Mouse (Mus musculus): Measurements from ENCODE around the gene Gm17728. TPM values are rescaled to one million over a fixed set of nuclear protein-coding genes. Genes with fewer than 3 reads are reported as not detected.
"Not testable (repeated sequence)": the region's sequence is repeated elsewhere in the genome, so short reads cannot be mapped to it uniquely, and the experiment has no call there.

The Gm17728 gene
- not detected in 2 replicates for total RNA-seq (2017)

DNA sequence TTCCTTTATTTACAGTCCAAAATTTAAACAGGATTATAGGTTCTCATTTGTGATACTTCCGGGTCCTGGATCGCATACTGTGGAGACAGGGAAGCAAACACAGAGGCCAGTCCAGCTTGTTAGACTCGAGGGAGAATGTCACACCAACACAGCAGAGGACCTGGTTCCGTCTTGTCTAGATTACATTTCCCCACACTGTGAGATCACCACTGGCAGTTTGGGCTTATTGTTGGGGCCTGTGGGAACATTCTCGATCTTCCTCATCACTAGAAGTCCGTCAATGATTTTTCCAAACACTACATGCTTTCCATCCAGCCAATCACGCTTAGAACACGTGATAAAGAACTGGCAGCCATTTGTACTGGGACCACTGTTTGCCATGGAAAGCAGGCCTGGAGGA is at the start of gene Gm17728:
Gene Gm17728 (plus strand): TSS at position 301 of the 400 bp plus-strand sequence.
- not testable (repeated sequence) for ATAC-seq (replicated peaks in 1 of 2; ENCODE audit: insufficient read depth in 1 of 2, low FRiP score in 2 of 2, low TSS enrichment in 1 of 2, low read depth in 1 of 2, poor library complexity in 2 of 2, severe bottlenecking in 2 of 2)

DNA sequence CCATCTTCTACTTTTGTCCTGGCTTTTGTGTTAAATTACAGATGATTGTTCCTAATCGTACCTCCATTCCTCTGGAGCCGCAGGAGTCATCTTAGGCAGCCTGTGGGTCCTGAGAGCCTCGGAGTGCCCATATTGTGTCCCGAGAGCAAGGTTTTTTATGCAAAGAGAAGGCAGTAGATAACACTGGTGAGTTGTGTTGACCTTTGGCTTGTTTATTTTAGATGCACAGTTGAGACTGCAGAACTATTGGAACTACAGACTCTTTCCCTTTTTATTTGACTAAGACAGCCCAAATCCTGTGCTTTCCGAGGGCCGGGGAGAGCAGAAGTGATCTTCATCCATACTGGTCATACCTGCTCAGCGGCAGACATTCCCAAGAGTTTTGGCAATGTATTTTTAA is 24.4 kb upstream of the Gm17728 start:
- no peak for ATAC-seq (replicated peaks in 1 of 2; ENCODE audit: insufficient read depth in 1 of 2, low FRiP score in 2 of 2, low TSS enrichment in 1 of 2, low read depth in 1 of 2, poor library complexity in 2 of 2, severe bottlenecking in 2 of 2)

DNA sequence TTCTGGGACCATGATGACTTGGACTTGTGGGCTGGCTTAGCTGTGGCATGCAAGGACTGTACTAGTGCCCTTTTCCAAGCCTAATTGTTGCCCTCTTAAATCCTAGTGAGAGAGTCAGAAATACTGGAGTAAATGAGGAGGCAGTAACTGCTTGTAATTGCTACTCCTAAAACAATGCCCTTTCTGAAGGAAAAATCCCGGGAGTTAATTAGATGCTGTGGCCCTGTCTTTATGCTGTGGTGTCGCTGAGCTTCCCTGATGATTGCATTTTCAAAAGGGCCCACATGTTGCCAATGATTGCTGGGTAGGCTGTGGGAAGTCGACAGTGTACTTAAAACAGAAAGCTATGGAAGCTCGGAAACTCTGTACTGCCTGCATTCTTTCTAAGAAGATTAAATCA is 23.3 kb upstream of the Gm17728 start:
- ATAC-seq (replicated peaks in 1 of 2; ENCODE audit: insufficient read depth in 1 of 2, low FRiP score in 2 of 2, low TSS enrichment in 1 of 2, low read depth in 1 of 2, poor library complexity in 2 of 2, severe bottlenecking in 2 of 2) = no peak

DNA sequence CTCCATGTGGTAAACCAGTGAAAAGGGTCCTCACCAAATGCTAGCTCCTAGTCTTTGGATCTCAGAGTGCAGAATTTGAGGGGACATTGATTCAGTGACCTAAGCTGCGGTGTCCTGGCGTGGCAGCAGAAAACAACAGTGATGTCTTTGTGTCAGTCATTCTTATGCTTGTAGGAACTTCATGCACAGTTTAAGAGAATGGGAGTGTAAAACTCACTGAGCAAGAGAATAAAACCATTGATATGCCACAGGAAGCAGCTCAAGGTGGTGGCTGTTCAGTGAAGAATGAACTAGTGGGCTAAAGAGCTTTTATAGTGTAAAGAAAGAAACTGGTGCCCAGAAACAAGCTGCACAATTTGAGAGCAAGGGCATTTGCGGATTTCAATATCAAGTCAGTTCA is 17.9 kb upstream of the Gm17728 start:
- ATAC-seq (replicated peaks in 1 of 2; ENCODE audit: insufficient read depth in 1 of 2, low FRiP score in 2 of 2, low TSS enrichment in 1 of 2, low read depth in 1 of 2, poor library complexity in 2 of 2, severe bottlenecking in 2 of 2) = no peak

DNA sequence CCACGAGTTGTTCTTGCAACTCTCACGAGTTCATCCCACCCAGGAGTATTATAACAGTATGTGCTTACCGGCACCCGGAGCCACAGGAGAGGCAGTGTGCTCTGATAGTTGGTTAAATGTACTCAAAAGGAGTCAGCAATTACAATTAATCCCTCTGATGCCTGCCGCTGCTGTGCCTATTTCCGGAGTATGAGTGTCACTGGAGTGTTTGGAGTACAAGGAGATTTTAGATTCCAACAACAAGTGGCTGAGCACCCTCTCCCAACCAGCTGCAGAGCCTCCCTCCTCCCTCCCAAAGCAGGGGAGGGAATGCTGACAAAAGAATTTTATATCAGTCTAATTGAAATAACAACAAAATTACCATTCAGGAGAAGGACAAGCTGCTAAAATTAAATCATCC is 14.2 kb upstream of the Gm17728 start:
- no peak for ATAC-seq (replicated peaks in 1 of 2; ENCODE audit: insufficient read depth in 1 of 2, low FRiP score in 2 of 2, low TSS enrichment in 1 of 2, low read depth in 1 of 2, poor library complexity in 2 of 2, severe bottlenecking in 2 of 2)

DNA sequence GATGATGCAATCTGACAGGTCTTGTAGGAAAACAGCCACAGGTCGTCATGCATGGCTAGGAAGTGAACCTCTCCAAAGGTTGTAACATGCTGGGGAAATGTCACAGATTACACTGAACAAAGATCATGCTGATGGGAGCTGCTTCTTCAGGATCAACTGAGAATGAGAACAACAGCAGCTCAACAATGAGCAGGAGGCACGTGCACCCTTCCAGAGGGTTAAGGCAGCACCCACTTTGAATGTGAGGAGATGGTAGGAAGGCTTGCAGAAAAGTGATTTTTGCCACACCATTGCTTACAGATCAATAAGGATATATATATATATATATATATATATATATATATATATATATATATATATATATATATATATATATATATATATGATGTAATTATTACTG is 2.8 kb upstream of the Gm17728 start:
- no peak for ATAC-seq (replicated peaks in 1 of 2; ENCODE audit: insufficient read depth in 1 of 2, low FRiP score in 2 of 2, low TSS enrichment in 1 of 2, low read depth in 1 of 2, poor library complexity in 2 of 2, severe bottlenecking in 2 of 2)

DNA sequence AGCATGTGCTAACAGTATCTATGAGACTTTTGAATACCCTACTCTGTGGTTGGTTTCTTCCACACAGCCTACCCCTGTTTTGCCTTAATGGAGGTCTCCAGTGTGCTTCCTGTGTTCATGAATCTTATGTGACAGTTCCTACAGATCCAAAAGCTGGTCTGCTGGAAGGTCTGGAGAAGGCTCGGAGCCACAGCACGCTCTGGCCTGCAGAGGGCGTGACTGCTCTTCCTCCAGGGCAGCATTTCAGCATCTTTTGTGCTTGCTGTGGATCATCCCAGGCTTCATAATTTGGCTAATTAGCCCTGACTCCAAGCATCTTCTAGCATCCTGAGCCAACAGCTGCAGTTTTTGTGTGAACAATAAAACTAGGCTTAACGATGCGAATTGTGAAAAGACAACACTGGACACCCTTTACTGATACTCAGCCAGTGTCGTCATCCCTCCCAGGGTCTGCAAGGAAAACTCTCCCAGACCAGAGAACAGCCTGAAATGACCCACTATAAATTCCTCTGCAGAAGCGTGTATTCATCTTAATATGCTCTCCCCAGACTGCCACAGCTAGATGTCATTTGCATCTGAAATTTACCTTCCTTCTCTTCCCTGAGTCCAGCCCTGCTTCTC is 6.6 kb downstream of the Gm17728 start:
- ATAC-seq (replicated peaks in 1 of 2; ENCODE audit: insufficient read depth in 1 of 2, low FRiP score in 2 of 2, low TSS enrichment in 1 of 2, low read depth in 1 of 2, poor library complexity in 2 of 2, severe bottlenecking in 2 of 2) = no peak

DNA sequence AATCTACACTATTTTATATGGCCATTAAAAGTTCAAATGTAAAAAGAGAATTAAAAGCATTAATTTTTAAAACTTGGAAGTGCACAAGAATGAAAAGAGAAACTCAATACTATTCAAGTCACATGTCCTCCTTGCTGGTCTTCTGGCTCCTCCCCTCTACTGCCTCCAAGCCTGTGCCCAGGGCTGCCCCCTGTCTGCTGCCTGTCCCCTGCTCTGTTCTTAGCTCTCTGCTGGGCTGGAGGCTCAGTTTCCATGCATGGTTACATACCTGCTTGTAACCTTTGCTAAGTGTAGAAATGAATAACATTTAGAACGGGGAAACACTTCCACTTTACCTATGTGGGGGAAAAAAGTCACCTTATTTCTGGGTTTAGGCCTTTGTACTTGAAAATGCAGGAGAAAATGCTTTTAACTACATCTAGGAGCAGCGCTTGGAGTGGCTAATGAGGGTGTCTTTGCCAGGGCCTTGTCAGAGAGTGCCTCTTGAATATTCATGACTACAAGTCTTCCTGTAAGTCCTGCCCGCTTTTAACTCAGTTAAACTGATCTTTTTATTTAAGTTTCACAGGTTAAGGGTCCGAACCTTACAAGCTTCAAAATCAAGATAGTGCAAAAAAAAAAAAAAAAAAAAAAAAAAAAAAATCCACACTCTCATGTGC is 18.3 kb downstream of the Gm17728 start:
- no peak for ATAC-seq (replicated peaks in 1 of 2; ENCODE audit: insufficient read depth in 1 of 2, low FRiP score in 2 of 2, low TSS enrichment in 1 of 2, low read depth in 1 of 2, poor library complexity in 2 of 2, severe bottlenecking in 2 of 2)

DNA sequence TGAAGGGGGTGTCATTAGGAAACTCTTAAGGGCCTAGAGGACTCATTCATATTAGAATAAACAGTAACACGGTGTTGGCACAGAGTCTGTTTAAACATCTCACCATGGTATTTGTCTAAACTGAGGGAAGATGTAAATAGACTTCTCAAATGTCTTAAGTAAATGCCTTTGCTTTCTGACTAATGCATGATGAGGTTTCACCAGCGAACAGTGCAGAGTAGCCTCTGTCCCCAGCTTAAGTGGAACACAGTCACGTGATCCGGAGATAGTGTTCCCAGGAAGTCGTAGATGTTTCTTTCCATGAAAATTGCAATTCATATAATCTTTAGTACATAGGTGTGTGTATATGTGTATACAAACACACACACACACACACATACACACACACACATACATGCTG is 34.5 kb downstream of the Gm17728 start:
- no peak for ATAC-seq (replicated peaks in 1 of 2; ENCODE audit: insufficient read depth in 1 of 2, low FRiP score in 2 of 2, low TSS enrichment in 1 of 2, low read depth in 1 of 2, poor library complexity in 2 of 2, severe bottlenecking in 2 of 2)

DNA sequence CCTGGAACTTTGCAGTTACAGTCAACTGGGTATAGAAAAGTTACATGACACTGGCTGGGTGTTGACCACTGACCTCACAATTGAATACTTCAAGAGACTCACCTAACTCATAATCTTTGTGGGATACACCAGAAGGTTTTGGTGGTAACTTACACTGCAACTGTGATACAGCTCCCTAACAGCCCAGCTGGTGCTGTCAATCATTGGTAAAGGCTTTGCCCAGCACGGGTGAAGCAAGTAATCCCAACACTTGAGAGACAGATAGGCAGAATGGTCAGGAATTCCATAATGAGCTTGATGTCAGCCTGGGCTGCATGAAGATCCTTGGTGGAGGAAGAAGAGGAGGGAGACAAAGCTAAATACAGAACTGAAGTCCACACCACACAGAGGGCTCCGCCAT is 39.0 kb downstream of the Gm17728 start:
- ATAC-seq (replicated peaks in 1 of 2; ENCODE audit: insufficient read depth in 1 of 2, low FRiP score in 2 of 2, low TSS enrichment in 1 of 2, low read depth in 1 of 2, poor library complexity in 2 of 2, severe bottlenecking in 2 of 2) = no peak

Other genes with a start within 250 kb of the Gm17728 start
- not detected in 2 replicates for gene Pabpc6, start 247.7 kb downstream of the Gm17728 start, total RNA-seq (2017)